Mouse (Mus musculus) myocyte (in vitro differentiated cells): Measurements from ENCODE around the gene Lrsam1.

Source experiments
- CEBPB ChIP-seq: IDR thresholded peaks from 2 replicates; pipeline ENCODE4 v1.6.1; 2011; ENCODE audit warnings: mild to moderate bottlenecking, moderate library complexity; ENCODE audit not compliant: poor library complexity, insufficient read depth, severe bottlenecking
- E2F4 ChIP-seq: IDR thresholded peaks from one replicate; pipeline ENCODE4 v1.6.1; 2011; ENCODE audit warnings: mild to moderate bottlenecking, control low read depth, moderate library complexity; ENCODE audit not compliant: insufficient read depth
- MAX ChIP-seq: IDR thresholded peaks from one replicate; pipeline ENCODE4 v1.6.1; 2011; ENCODE audit warnings: low read depth, mild to moderate bottlenecking, control low read depth
- MYOD1 ChIP-seq, 3 experiments: IDR thresholded peaks; one replicate each; pipeline ENCODE4 v1.6.1; 2011; ENCODE audit warnings: control low read depth in 2 of 3, low read depth in 2 of 3, mild to moderate bottlenecking in 2 of 3, moderate library complexity in 1 of 3; ENCODE audit not compliant: insufficient read length in 2 of 3, control insufficient read depth in 1 of 3
- MYOG ChIP-seq, 3 experiments: IDR thresholded peaks; one replicate each; pipeline ENCODE4 v1.6.1; 2011; ENCODE audit warnings: control low read depth in 2 of 3, low read depth in 2 of 3, mild to moderate bottlenecking in 2 of 3; ENCODE audit not compliant: insufficient read length in 2 of 3, control insufficient read depth in 1 of 3, insufficient read depth in 1 of 3
- POLR2A ChIP-seq: IDR thresholded peaks from one replicate; pipeline ENCODE4 v1.6.1; 2011; ENCODE audit warnings: low read depth, mild to moderate bottlenecking, control low read depth, moderate library complexity; ENCODE audit not compliant: insufficient read length
- POLR2AphosphoS2 ChIP-seq: IDR thresholded peaks from one replicate; pipeline ENCODE4 v1.6.1; 2011; ENCODE audit warnings: low read depth, control low read depth; ENCODE audit not compliant: insufficient read length
- REST ChIP-seq: IDR thresholded peaks from one replicate; pipeline ENCODE4 v1.6.1; 2011; ENCODE audit warnings: mild to moderate bottlenecking, control low read depth, moderate library complexity; ENCODE audit not compliant: insufficient read depth, insufficient read length
- SRF ChIP-seq: IDR thresholded peaks from one replicate; pipeline ENCODE4 v1.6.1; 2011; ENCODE audit warnings: low read depth; ENCODE audit not compliant: control insufficient read depth, insufficient read length
- TCF12 ChIP-seq: IDR thresholded peaks from one replicate; pipeline ENCODE4 v1.6.1; 2011; ENCODE audit warnings: mild to moderate bottlenecking, control low read depth; ENCODE audit not compliant: poor library complexity, insufficient read depth, severe bottlenecking
- TCF3 ChIP-seq: IDR thresholded peaks from one replicate; pipeline ENCODE4 v1.6.1; 2011; ENCODE audit warnings: low read depth, control low read depth; ENCODE audit not compliant: insufficient read length
- USF1 ChIP-seq: IDR thresholded peaks from one replicate; pipeline ENCODE4 v1.6.1; 2011; ENCODE audit warnings: low read depth, mild to moderate bottlenecking, control low read depth, moderate library complexity

DNA sequence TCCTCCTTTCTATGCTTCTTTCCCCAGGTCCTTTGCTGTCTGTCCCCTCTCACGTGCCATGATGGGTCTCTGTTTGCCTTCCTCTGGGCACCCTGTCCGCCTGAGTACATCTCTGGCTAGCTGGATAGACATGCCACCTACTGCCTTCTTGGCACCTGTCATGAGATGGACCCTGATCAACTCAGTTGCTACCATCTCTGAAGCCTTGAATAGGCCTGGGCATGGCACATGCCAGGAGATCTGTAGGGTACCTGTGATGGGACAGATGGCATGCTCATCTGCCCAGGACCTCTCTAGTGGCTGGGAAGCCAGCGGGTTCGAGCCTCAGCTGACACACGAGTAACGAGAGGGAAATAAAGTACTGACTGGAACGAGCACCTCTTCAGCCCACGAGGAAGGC lies 12.8 kb upstream of the Lrsam1 start:
- no peak for TF ChIP-seq TCF12
- TF ChIP-seq POLR2A = no peak
- TF ChIP-seq MYOD1 (IDR thresholded peaks at IDR 0.05; ENCODE audit: control insufficient read depth in 1 of 3, insufficient read length in 2 of 3, low read depth in 2 of 3) = no peak
- no peak for TF ChIP-seq MYOG (IDR thresholded peaks at IDR 0.05; ENCODE audit: control insufficient read depth in 1 of 3, insufficient read depth in 1 of 3, insufficient read length in 2 of 3, low read depth in 2 of 3)
- no peak for TF ChIP-seq TCF3
- TF ChIP-seq POLR2AphosphoS2 = no peak
- TF ChIP-seq E2F4 = no peak
- TF ChIP-seq MAX = no peak
- TF ChIP-seq CEBPB = no peak
- TF ChIP-seq REST = no peak
- TF ChIP-seq USF1 = no peak
- no peak for TF ChIP-seq SRF
